Mouse (Mus musculus): ENCODE measurements around the gene Myg1. TPM values are rescaled to one million over a fixed set of nuclear protein-coding genes. Genes with fewer than 3 reads are reported as not detected.

The Myg1 gene
- polyA plus RNA-seq, 1 experiment from 2014 or later = 59.9 TPM

DNA sequence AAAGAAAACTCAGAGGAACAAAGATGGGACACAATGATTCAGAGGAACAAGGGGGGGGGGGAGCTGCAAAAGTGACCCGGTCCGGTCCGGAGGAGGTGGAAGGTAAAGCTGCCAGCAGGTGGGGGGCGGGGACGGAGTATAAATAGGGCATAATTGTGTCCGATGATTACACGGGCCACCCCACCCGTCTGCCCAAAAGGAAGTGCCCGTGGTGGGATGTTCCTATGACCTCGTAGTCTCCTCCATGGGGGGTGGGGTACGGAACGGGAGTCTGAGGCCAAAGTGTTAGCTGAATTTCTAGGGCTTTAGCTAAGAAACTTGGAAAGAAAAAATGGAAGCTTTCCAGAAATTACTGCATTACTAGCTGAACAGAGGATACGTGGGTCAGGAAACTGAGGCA, 38.5 kb downstream of the Myg1 start:
- H3K4me1 ChIP-seq (ENCODE audit: control insufficient read depth in 2 of 2, insufficient read depth in 2 of 2, low read length in 2 of 2) = peaks cover 11 to 16% of the 10 kb centered on the region in 2 experiments; a peak in 3 of 4 replicates
- H3K9me3 ChIP-seq (ENCODE audit: control insufficient read depth, low read length) = no peaks in the 10 kb centered on the region
- no peaks in the 10 kb centered on the region for H3K36me3 ChIP-seq (ENCODE audit: control insufficient read depth, insufficient read depth, low read length)
- H3K27ac ChIP-seq (replicated peaks in 1 of 2; ENCODE audit: control insufficient read depth in 1 of 2, insufficient read depth in 1 of 2, low read depth in 2 of 2, low read length in 2 of 2) = no peak overlapping the region
- 13% methylated on average over 13 of the region's 13 CpGs for WGBS
- peaks cover 11% of the 10 kb centered on the region; the same call in 1 of the 2 replicates for H3K27me3 ChIP-seq (ENCODE audit: control insufficient read depth, insufficient read depth, low read length)
- peak overlapping the region; percentile 37 for H3K4me2 ChIP-seq (ENCODE audit: low read length)
- peak overlapping the region; percentile 34; the same call in 1 of the 2 replicates for H3K9ac ChIP-seq (ENCODE audit: low read length)
- no peak overlapping the region for H3K4me3 ChIP-seq (ENCODE audit: control insufficient read depth in 1 of 2, insufficient read depth in 1 of 2, low read depth in 1 of 2, low read length in 2 of 2)
- ATAC-seq (ENCODE audit: insufficient number of reproducible peaks, insufficient read depth, low FRiP score, low read depth) = no peak

DNA sequence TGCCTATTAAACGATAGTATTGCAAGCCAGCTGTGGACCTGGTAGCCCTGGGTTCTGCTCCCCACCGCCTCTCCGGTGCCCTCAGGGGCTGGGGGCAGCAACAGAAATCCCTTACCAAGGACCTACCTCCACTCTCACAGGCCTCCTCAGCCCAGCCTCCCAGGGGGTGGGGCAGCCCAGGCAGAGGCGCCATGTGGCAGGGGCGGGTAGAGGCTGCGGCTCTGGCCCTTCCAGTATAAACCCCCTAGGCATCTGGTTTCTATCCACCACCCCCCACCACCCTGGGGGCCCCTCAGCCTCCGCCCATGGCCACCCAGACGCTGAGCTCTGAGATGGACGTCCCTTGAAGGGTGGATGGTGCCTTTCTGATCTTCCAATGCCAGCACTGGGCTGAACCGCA, 39.2 kb downstream of the Myg1 start:
- peak; percentile 19; the same call in 1 of the 2 replicates for ATAC-seq (ENCODE audit: insufficient number of reproducible peaks, insufficient read depth, low FRiP score, low read depth)
- 5% methylated on average over 10 of the region's 10 CpGs for WGBS
- Histone ChIP-seq H3K36me3 (ENCODE audit: control insufficient read depth, insufficient read depth, low read length) (no peaks in the 10 kb centered on the region), H3K4me1 (ENCODE audit: control insufficient read depth in 2 of 2, insufficient read depth in 2 of 2, low read length in 2 of 2) (peaks cover 11 to 16% of the 10 kb centered on the region in 2 experiments; a peak in 3 of 4 replicates), H3K27ac (replicated peaks in 1 of 2; ENCODE audit: control insufficient read depth in 1 of 2, insufficient read depth in 1 of 2, low read depth in 2 of 2, low read length in 2 of 2) (no peak overlapping the region), H3K27me3 (ENCODE audit: control insufficient read depth, insufficient read depth, low read length) (peaks cover 4% of the 10 kb centered on the region; the same call in 1 of the 2 replicates), H3K4me3 (ENCODE audit: control insufficient read depth in 1 of 2, insufficient read depth in 1 of 2, low read depth in 1 of 2, low read length in 2 of 2) (peak overlapping the region; percentile 1 to 9; a peak in 1 of 4 replicates), H3K9ac (ENCODE audit: low read length) (peak overlapping the region; percentile 55), H3K9me3 (ENCODE audit: control insufficient read depth, low read length) (no peaks in the 10 kb centered on the region), H3K4me2 (ENCODE audit: low read length) (peak overlapping the region; percentile 51)

DNA sequence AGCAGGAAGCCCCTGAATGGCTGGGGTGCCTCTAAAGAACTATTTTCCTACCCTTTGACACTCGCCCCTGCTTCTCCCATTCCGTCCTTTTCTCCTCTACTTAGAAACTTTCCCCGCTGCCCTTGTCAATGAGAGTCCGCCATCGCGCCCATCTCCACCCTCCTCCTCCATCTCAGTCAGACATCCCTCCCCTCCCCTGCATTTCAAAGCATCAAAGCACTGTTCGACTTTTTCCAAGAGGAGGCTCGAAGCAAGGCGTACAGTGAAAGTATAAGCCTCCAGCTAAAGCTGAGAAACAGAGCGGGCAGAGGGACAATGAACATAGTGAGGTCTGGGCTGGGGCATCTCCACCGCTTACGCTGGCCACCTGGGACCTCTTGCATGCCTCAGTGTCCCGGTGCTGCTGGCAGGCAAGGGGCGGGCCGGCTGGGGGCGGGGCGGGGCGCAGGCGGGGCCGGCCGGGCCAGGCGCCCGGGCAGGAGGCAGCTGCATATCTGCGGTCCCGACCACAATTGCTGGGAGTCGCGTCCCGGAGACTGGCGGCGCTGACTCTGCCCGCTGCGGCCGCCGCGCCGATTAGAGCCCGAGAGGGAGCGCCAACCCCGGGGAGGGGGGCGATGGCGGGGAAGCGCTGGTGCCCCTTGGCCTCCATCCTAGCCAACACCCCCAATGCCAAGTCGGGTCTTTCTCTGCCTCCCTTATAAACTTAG, 45.1 kb downstream of the Myg1 start:
- Histone ChIP-seq H3K27me3 (ENCODE audit: control insufficient read depth, insufficient read depth, low read length) (no peaks in the 10 kb centered on the region), H3K9ac (ENCODE audit: low read length) (peak overlapping the region; percentile 75), H3K36me3 (ENCODE audit: control insufficient read depth, insufficient read depth, low read length) (no peaks in the 10 kb centered on the region), H3K4me3 (ENCODE audit: control insufficient read depth in 1 of 2, insufficient read depth in 1 of 2, low read depth in 1 of 2, low read length in 2 of 2) (peak overlapping the region; percentile 49 to 66), H3K9me3 (ENCODE audit: control insufficient read depth, low read length) (no peaks in the 10 kb centered on the region), H3K27ac (replicated peaks in 1 of 2; ENCODE audit: control insufficient read depth in 1 of 2, insufficient read depth in 1 of 2, low read depth in 2 of 2, low read length in 2 of 2) (peak overlapping the region; percentile 23 to 71; a peak in 3 of 4 replicates), H3K4me1 (ENCODE audit: control insufficient read depth in 2 of 2, insufficient read depth in 2 of 2, low read length in 2 of 2) (peaks cover 5 to 17% of the 10 kb centered on the region in 2 experiments), H3K4me2 (ENCODE audit: low read length) (peak overlapping the region; percentile 97)
- ATAC-seq (ENCODE audit: insufficient number of reproducible peaks, insufficient read depth, low FRiP score, low read depth) = peak; percentile 59; the same call in 1 of the 2 replicates
- 1% methylated on average over 33 of the region's 43 CpGs for WGBS

DNA sequence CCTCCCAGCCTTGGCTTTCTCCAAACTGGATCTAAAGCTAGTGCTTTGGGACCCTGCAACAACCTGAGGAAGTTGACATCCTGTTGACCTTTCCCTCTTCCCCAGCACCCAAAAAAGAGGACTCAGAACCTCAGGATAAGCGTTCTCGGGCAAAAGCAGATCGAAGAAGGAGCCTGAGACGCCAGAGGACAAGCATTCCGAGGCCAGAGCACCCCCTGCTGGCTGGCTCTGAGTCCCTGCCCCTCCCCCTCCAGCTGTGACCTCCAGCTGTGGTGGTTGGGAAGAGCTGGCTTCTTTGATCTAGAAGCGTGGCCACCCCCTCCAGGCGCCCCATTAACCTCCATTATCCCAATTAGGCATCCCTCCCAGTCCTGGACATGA, 45.6 kb downstream of the Myg1 start:
- no peaks in the 10 kb centered on the region for H3K27me3 ChIP-seq (ENCODE audit: control insufficient read depth, insufficient read depth, low read length)
- H3K9ac ChIP-seq (ENCODE audit: low read length) = peak overlapping the region; percentile 75
- 0% methylated on average over 7 of the region's 7 CpGs for WGBS
- H3K36me3 ChIP-seq (ENCODE audit: control insufficient read depth, insufficient read depth, low read length) = no peaks in the 10 kb centered on the region
- 0 out of 2 replicates have a peak, but pooled peaks have one; percentile 42 for ATAC-seq (ENCODE audit: insufficient number of reproducible peaks, insufficient read depth, low FRiP score, low read depth)
- peak overlapping the region; percentile 23 to 71; a peak in 3 of 4 replicates for H3K27ac ChIP-seq (replicated peaks in 1 of 2; ENCODE audit: control insufficient read depth in 1 of 2, insufficient read depth in 1 of 2, low read depth in 2 of 2, low read length in 2 of 2)
- H3K4me2 ChIP-seq (ENCODE audit: low read length) = peak overlapping the region; percentile 97
- H3K4me1 ChIP-seq (ENCODE audit: control insufficient read depth in 2 of 2, insufficient read depth in 2 of 2, low read length in 2 of 2) = peaks cover 5 to 17% of the 10 kb centered on the region in 2 experiments
- no peaks in the 10 kb centered on the region for H3K9me3 ChIP-seq (ENCODE audit: control insufficient read depth, low read length)
- peak overlapping the region; percentile 49 to 66 for H3K4me3 ChIP-seq (ENCODE audit: control insufficient read depth in 1 of 2, insufficient read depth in 1 of 2, low read depth in 1 of 2, low read length in 2 of 2)

DNA sequence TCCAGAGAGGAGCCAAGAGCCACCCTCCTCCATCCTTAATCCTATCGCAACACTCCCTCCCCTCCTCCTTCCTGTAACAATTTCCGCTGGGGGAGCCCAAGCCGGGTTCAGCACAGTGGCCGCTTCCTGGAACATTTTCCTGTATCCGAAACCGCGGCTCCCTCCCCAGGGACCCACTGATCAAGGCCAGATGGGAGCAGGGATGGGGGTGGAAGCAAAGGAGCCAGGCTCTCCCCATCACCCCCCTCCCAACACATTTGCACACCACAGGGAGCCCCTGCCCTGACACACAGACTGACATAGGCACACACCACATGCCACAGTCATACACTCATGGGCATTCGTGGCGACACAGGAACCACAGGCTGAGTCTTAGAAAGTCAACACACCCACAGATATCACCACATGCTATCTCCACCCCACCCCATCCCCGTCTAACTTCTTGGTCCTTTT, 46.3 kb downstream of the Myg1 start:
- no peaks in the 10 kb centered on the region for H3K9me3 ChIP-seq (ENCODE audit: control insufficient read depth, low read length)
- 0 out of 2 replicates have a peak overlapping the region, but pooled peaks have one; percentile 75 for H3K9ac ChIP-seq (ENCODE audit: low read length)
- H3K27ac ChIP-seq (replicated peaks in 1 of 2; ENCODE audit: control insufficient read depth in 1 of 2, insufficient read depth in 1 of 2, low read depth in 2 of 2, low read length in 2 of 2) = peak overlapping the region in 1 of 2 experiments; percentile 71; a peak in 3 of 4 replicates
- peak overlapping the region in 1 of 2 experiments; percentile 66; a peak in 1 of 4 replicates for H3K4me3 ChIP-seq (ENCODE audit: control insufficient read depth in 1 of 2, insufficient read depth in 1 of 2, low read depth in 1 of 2, low read length in 2 of 2)
- H3K27me3 ChIP-seq (ENCODE audit: control insufficient read depth, insufficient read depth, low read length) = no peaks in the 10 kb centered on the region
- peak; percentile 51; the same call in 1 of the 2 replicates for ATAC-seq (ENCODE audit: insufficient number of reproducible peaks, insufficient read depth, low FRiP score, low read depth)
- H3K4me1 ChIP-seq (ENCODE audit: control insufficient read depth in 2 of 2, insufficient read depth in 2 of 2, low read length in 2 of 2) = peaks cover 5 to 17% of the 10 kb centered on the region in 2 experiments
- WGBS = 7% methylated on average over 10 of the region's 10 CpGs
- H3K36me3 ChIP-seq (ENCODE audit: control insufficient read depth, insufficient read depth, low read length) = no peaks in the 10 kb centered on the region
- peak overlapping the region; percentile 97 for H3K4me2 ChIP-seq (ENCODE audit: low read length)

DNA sequence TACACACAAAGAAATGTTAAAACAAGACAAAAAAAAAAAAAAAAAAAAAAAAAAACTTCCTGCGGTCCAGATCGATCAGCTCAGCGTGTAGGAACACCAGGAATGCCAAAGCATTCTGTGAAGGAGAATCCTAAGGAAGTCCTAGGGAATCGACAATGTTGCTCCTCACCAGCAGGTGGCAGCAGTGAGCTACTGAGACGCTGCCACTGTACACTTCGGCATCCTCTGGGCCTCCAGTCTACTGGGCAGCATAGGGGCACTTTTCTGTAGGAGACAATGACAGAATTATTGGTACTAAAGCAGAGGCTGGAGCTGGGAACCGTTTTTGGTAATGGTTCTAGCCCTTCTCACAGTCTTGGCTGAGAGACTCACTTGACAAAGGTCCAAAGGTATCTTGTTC, 50.1 kb downstream of the Myg1 start:
- no peaks in the 10 kb centered on the region for H3K36me3 ChIP-seq (ENCODE audit: control insufficient read depth, insufficient read depth, low read length)
- H3K9me3 ChIP-seq (ENCODE audit: control insufficient read depth, low read length) = no peaks in the 10 kb centered on the region
- H3K27ac ChIP-seq (replicated peaks in 1 of 2; ENCODE audit: control insufficient read depth in 1 of 2, insufficient read depth in 1 of 2, low read depth in 2 of 2, low read length in 2 of 2) = no peak overlapping the region
- peak; percentile 31; the same call in 1 of the 2 replicates for ATAC-seq (ENCODE audit: insufficient number of reproducible peaks, insufficient read depth, low FRiP score, low read depth)
- H3K4me2 ChIP-seq (ENCODE audit: low read length) = no peak overlapping the region
- WGBS = 2% methylated on average over 7 of the region's 7 CpGs
- H3K4me1 ChIP-seq (ENCODE audit: control insufficient read depth in 2 of 2, insufficient read depth in 2 of 2, low read length in 2 of 2) = peaks cover 2 to 13% of the 10 kb centered on the region in 2 experiments; a peak in 3 of 4 replicates
- H3K9ac ChIP-seq (ENCODE audit: low read length) = no peak overlapping the region
- no peaks in the 10 kb centered on the region for H3K27me3 ChIP-seq (ENCODE audit: control insufficient read depth, insufficient read depth, low read length)
- no peak overlapping the region for H3K4me3 ChIP-seq (ENCODE audit: control insufficient read depth in 1 of 2, insufficient read depth in 1 of 2, low read depth in 1 of 2, low read length in 2 of 2)

DNA sequence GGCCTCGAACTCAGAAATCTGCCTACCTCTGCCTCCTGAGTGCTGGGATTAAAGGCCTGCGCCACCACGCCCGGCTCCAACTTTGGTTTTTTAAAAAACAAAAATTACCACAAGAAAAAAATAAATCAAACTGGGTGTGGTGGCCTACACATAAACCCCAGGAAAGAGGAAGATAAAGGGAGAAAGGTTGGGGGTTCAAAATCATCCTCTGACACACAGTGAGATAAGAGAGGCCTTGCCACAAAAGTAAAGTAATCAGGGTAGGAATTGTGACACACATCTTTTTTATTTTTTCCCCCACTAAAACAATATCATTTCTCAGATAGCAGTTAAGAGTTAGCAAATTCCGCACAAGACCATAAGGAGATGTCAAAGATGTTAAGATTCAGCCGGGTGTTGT, 52.2 kb downstream of the Myg1 start:
- Histone ChIP-seq H3K4me1 (ENCODE audit: control insufficient read depth in 2 of 2, insufficient read depth in 2 of 2, low read length in 2 of 2) (no peaks in the 10 kb centered on the region), H3K9ac (ENCODE audit: low read length) (no peak overlapping the region), H3K27me3 (ENCODE audit: control insufficient read depth, insufficient read depth, low read length) (no peaks in the 10 kb centered on the region), H3K27ac (replicated peaks in 1 of 2; ENCODE audit: control insufficient read depth in 1 of 2, insufficient read depth in 1 of 2, low read depth in 2 of 2, low read length in 2 of 2) (no peak overlapping the region), H3K4me2 (ENCODE audit: low read length) (no peak overlapping the region), H3K9me3 (ENCODE audit: control insufficient read depth, low read length) (no peaks in the 10 kb centered on the region), H3K36me3 (ENCODE audit: control insufficient read depth, insufficient read depth, low read length) (no peaks in the 10 kb centered on the region), H3K4me3 (ENCODE audit: control insufficient read depth in 1 of 2, insufficient read depth in 1 of 2, low read depth in 1 of 2, low read length in 2 of 2) (no peak overlapping the region)
- ATAC-seq (ENCODE audit: insufficient number of reproducible peaks, insufficient read depth, low FRiP score, low read depth) = no peak
- 89% methylated on average over 6 of the region's 6 CpGs for WGBS

Data from heart, embryonic 14.5 days (tissue).